ENCODE assay signal across 27 mouse cellular contexts in the genomic region with DNA sequence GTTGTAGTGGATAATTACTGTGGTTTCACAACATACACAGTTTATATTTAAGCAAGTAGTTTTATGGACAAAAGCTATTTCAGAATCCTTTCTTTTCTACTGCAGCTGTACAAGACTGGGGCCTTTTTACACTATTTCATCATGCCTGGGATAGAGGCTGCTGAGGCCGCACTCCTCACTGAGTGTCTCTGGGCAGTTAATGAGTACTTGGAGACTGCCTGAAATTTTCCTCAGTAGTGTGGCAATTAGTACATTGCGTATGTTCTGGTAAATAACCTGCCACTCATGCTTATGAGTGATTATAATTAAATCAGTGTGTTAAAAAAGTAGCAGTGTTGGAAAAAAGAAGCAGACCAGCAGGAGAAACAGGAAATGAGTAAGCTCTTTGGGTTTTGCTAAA.
"Had no signal": no experiment of that assay in that cellular context is flagged by ENCODE, and none has a peak within 500 bp of the region (broad histone marks: within the 10 kb centered on the region; RNA-seq: fewer than 3 reads in every experiment).

No protein-coding gene starts in this region.

- ATAC-seq: hindbrain, embryonic 16.5 days; inflammation-experienced regulatory T-cells, adult 6 months; intestine, embryonic 15.5 days; intestine, postnatal 0 days had no signal

- DNase-seq: gastrocnemius, postnatal 14 days; gastrocnemius, postnatal 36 days; heart, adult 11 months; heart, adult 2 months; heart, postnatal 10 days; heart, postnatal 4 days; kidney, adult 18-20 months; kidney, adult 8-10 months; kidney, postnatal 10 days; kidney, postnatal 25 days; kidney, postnatal 4 days; liver; liver, embryonic 13.5 days had no signal

- H3K36me3 ChIP-seq: heart, embryonic 12.5 days; hindbrain, embryonic 10.5 days; hindbrain, embryonic 12.5 days; intestine, embryonic 15.5 days; limb, embryonic 10.5 days; limb, embryonic 12.5 days; liver, embryonic 13.5 days; liver, embryonic 15.5 days had no signal

- H3K9me3 ChIP-seq: heart, embryonic 12.5 days; hindbrain, embryonic 10.5 days; hindbrain, embryonic 12.5 days; intestine, embryonic 15.5 days; limb, embryonic 10.5 days; limb, embryonic 12.5 days; liver, embryonic 13.5 days; liver, embryonic 15.5 days had no signal

- H3K4me1 ChIP-seq: heart, embryonic 12.5 days; hindbrain, embryonic 10.5 days; hindbrain, embryonic 12.5 days; intestine, embryonic 15.5 days; limb, embryonic 10.5 days; limb, embryonic 12.5 days; liver, embryonic 13.5 days; liver, embryonic 15.5 days had no signal

- H3K9ac ChIP-seq: heart, embryonic 12.5 days; hindbrain, embryonic 12.5 days; hindbrain, embryonic 14.5 days; intestine, embryonic 15.5 days; limb, embryonic 12.5 days; liver, embryonic 13.5 days; liver, embryonic 15.5 days had no signal

- H3K27me3 ChIP-seq: heart, embryonic 12.5 days; hindbrain, embryonic 12.5 days; intestine, embryonic 15.5 days; limb, embryonic 12.5 days; liver, embryonic 13.5 days; liver, embryonic 15.5 days had no signal

- H3K4me3 ChIP-seq: heart, adult 2 months; heart, embryonic 12.5 days; hindbrain, embryonic 10.5 days; hindbrain, embryonic 12.5 days; intestine, embryonic 15.5 days; layer of hippocampus, adult 2 months; left cerebral cortex, adult 2 months; limb, embryonic 10.5 days; limb, embryonic 12.5 days; liver, embryonic 13.5 days; liver, embryonic 15.5 days had no signal

- H3K27ac ChIP-seq: heart, adult 2 months; hindbrain, embryonic 10.5 days; hindbrain, embryonic 12.5 days; hindbrain, embryonic 14.5 days; intestine, embryonic 15.5 days; layer of hippocampus, adult 2 months; left cerebral cortex, adult 2 months; limb, embryonic 10.5 days; limb, embryonic 12.5 days; liver, embryonic 13.5 days; liver, embryonic 15.5 days had no signal

- H3K4me2 ChIP-seq: heart, embryonic 12.5 days; hindbrain, embryonic 12.5 days; hindbrain, embryonic 14.5 days; intestine, embryonic 15.5 days; limb, embryonic 12.5 days; liver, embryonic 11.5 days; liver, embryonic 13.5 days; liver, embryonic 15.5 days had no signal
